Mouse (Mus musculus) gastrocnemius, adult 8-10 months (tissue): ENCODE measurements around the gene Ryr3. TPM values are rescaled to one million over a fixed set of nuclear protein-coding genes. Genes with fewer than 3 reads are reported as not detected.

ENCODE experiments used
- DNase-seq, 2 experiments: peaks; one replicate each; pipeline ENCODE4 v3.0.0; 2022; ENCODE audit warnings: low spot score in 2 of 2
- total RNA-seq, 4 experiments: library from RNA; stranded (reverse); gene quantifications; 2 replicates each; pipeline ENCODE4 v1.2.4; 2022

The Ryr3 gene
- total RNA-seq, result under 1 TPM; 0.19 to 0.44 (median 0.37) TPM

- DNase-seq, result no peak
Measured at GRCm38 (mm10) chr2:113216746-113217461, at the start of gene Ryr3. Ryr3 (minus strand) TSS chr2:113217096.

- no peak for DNase-seq
Measured at GRCm38 (mm10) chr2:113238871-113239270, 22.0 kb upstream of the Ryr3 start.

GRCm38 (mm10) chr2:113236993-113237392 is 20.1 kb upstream of the Ryr3 start:
- no peak for DNase-seq

GRCm38 (mm10) chr2:113234559-113234958 is 17.7 kb upstream of the Ryr3 start:
- no peak for DNase-seq

GRCm38 (mm10) chr2:113233356-113233755 is 16.5 kb upstream of the Ryr3 start:
- no peak for DNase-seq

- no peak for DNase-seq
Measured at GRCm38 (mm10) chr2:113216105-113216745, 671 bp downstream of the Ryr3 start.

- no peak for DNase-seq
Measured at GRCm38 (mm10) chr2:113210023-113210422, 6.9 kb downstream of the Ryr3 start.

- no peak for DNase-seq
Measured at GRCm38 (mm10) chr2:113209263-113209662, 7.6 kb downstream of the Ryr3 start.

- DNase-seq, result no peak
Measured at GRCm38 (mm10) chr2:113202857-113203256, 14.0 kb downstream of the Ryr3 start.

- DNase-seq, result no peak
Measured at GRCm38 (mm10) chr2:113199030-113199679, 17.7 kb downstream of the Ryr3 start.

- DNase-seq, result no peak
Measured at GRCm38 (mm10) chr2:113187158-113187557, 29.7 kb downstream of the Ryr3 start.

GRCm38 (mm10) chr2:113181701-113182100 is 35.2 kb downstream of the Ryr3 start:
- DNase-seq, result no peak

GRCm38 (mm10) chr2:113178047-113178446 is 38.8 kb downstream of the Ryr3 start:
- DNase-seq, result no peak

- DNase-seq, result no peak
Measured at GRCm38 (mm10) chr2:113176337-113176736, 40.6 kb downstream of the Ryr3 start.

- no peak for DNase-seq
Measured at GRCm38 (mm10) chr2:113168096-113168495, 48.8 kb downstream of the Ryr3 start.

GRCm38 (mm10) chr2:113161494-113161893 is 55.4 kb downstream of the Ryr3 start:
- no peak for DNase-seq

- DNase-seq, result no peak
Measured at GRCm38 (mm10) chr2:113137766-113138165, 79.1 kb downstream of the Ryr3 start.

GRCm38 (mm10) chr2:113123476-113123875 is 93.4 kb downstream of the Ryr3 start:
- no peak for DNase-seq

- DNase-seq, result no peak
Measured at GRCm38 (mm10) chr2:113119080-113119479, 97.8 kb downstream of the Ryr3 start.

- DNase-seq, result no peak
Measured at GRCm38 (mm10) chr2:113116788-113117187, 100.1 kb downstream of the Ryr3 start.

GRCm38 (mm10) chr2:113115897-113116283 is 101.0 kb downstream of the Ryr3 start:
- DNase-seq, result no peak

GRCm38 (mm10) chr2:113115248-113115896 is 101.5 kb downstream of the Ryr3 start:
- DNase-seq, result no peak
